Mouse (Mus musculus) liver, embryonic 15.5 days (tissue): ENCODE results near the gene Pfdn2. TPM values are rescaled to one million over a fixed set of nuclear protein-coding genes. Genes with fewer than 3 reads are reported as not detected.

Experiments
- ATAC-seq: fragments of 200-750 bp; cut with Nextera tagmentation; 2 replicates; pipeline ENCODE4 v1.8.0; 2017; ENCODE audit warnings: moderate number of reproducible peaks, mild to moderate bottlenecking, moderate library complexity; ENCODE audit not compliant: insufficient read depth
- H3K27ac ChIP-seq: fragments of 300-500 bp; sonication (generic); replicated peaks from 2 replicates; pipeline ENCODE4 v1.5.1; 2015; ENCODE audit warnings: mild to moderate bottlenecking, inconsistent platforms
- H3K27me3 ChIP-seq: fragments of 300-500 bp; sonication (generic); 2 replicates; pipeline ENCODE4 v1.6.1; 2015; ENCODE audit warnings: mild to moderate bottlenecking, inconsistent platforms
- H3K36me3 ChIP-seq: fragments of 300-500 bp; sonication (generic); replicated peaks from 2 replicates; pipeline ENCODE4 v1.6.1; 2015; ENCODE audit warnings: moderate library complexity, mild to moderate bottlenecking, inconsistent platforms
- H3K4me1 ChIP-seq: fragments of 300-500 bp; sonication (generic); replicated peaks from 2 replicates; pipeline ENCODE4 v1.6.1; 2015; ENCODE audit warnings: inconsistent platforms
- H3K4me2 ChIP-seq: fragments of 300-500 bp; sonication (generic); 2 replicates; pipeline ENCODE4 v1.6.1; 2015; ENCODE audit warnings: moderate library complexity, mild to moderate bottlenecking, inconsistent platforms
- H3K4me3 ChIP-seq: fragments of 300-500 bp; sonication (generic); replicated peaks from 2 replicates; pipeline ENCODE4 v1.5.1; 2015; ENCODE audit warnings: mild to moderate bottlenecking, inconsistent platforms
- H3K9ac ChIP-seq: fragments of 300-500 bp; sonication (generic); 2 replicates; pipeline ENCODE4 v1.6.1; 2015; ENCODE audit warnings: moderate library complexity, mild to moderate bottlenecking, inconsistent platforms
- H3K9me3 ChIP-seq: fragments of 300-500 bp; sonication (generic); replicated peaks from 2 replicates; pipeline ENCODE4 v1.6.1; 2016; ENCODE audit warnings: inconsistent platforms
- WGBS: fragments of 180-500 bp; shearing (Covaris S2); methylation state at CpG from one replicate; pipeline ENCODE4 v1.1.7; 2015; ENCODE audit warnings: mixed read lengths; ENCODE audit not compliant: insufficient replicate concordance; 5-methylcytosine and 5-hydroxymethylcytosine counted together
- polyA plus RNA-seq: library from polyadenylated mRNA; unstranded; fragments of >200 nt; fragmentation: Nextera tagmentation; extraction: Ambion mirVana; gene quantifications from 2 replicates; pipeline ENCODE4 v1.2.1, GENCODE M21; 2015

The Pfdn2 gene
- polyA plus RNA-seq, 1 experiment from 2014 or later = 37.5 TPM

DNA sequence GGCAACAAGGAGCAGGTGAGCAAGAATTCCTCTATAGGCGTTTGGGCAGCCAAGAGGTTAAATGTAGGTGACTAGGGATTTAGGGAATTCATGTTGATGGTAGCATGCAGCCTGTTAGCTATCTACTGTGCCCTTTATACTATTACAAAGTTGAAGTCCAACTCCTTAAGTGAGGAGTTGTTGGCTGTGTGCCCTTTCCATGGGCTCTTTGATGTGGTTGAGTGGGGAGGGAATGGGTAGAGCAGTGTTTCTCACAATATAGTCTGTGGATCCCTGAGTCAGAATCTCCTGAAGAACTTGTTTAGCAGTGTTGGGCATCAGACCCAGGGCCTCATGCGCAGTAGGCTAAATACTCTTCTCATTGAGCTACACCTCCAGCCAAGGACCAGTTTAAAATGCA, 11.3 kb downstream of the Pfdn2 start:
- no peaks in the 10 kb centered on the region for H3K27me3 ChIP-seq
- H3K9ac ChIP-seq = no peak overlapping the region
- H3K27ac ChIP-seq = no peak overlapping the region
- no peak overlapping the region for H3K4me3 ChIP-seq
- peaks cover 24% of the 10 kb centered on the region for H3K36me3 ChIP-seq
- H3K4me2 ChIP-seq = no peak overlapping the region
- H3K4me1 ChIP-seq = peaks cover 30% of the 10 kb centered on the region
- H3K9me3 ChIP-seq = no peaks in the 10 kb centered on the region
- ATAC-seq = no peak
- 77% methylated on average over 2 of the region's 2 CpGs for WGBS

DNA sequence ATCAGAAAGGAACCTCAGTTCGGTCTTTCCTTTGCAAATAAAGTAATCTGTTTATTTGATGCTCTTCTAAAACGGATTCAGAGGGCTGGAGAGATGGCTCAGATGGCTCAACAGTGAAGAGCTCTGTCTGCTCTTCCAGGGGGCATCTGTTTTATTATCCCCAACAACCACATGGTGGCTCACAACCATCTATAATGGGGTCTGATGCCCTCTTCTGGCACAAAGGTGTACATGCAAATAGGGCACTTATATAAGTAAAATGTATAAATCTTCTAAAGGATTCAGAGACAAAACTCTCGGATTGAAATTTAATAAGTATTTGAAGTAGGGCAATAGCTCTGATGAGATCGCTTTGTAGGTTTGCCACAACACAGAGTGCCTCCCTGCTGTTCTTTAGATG, 13.0 kb downstream of the Pfdn2 start:
- no peak overlapping the region for H3K4me2 ChIP-seq
- no peak overlapping the region for H3K9ac ChIP-seq
- WGBS = 62% methylated on average over 4 of the region's 4 CpGs

GRCm38 (mm10) chr1:171360253-171360652, 14.8 kb downstream of the Pfdn2 start:
- H3K36me3 ChIP-seq = peaks cover 24% of the 10 kb centered on the region
- peak overlapping the region; percentile 56 for H3K9ac ChIP-seq
- H3K27ac ChIP-seq = 0 out of 2 replicates have a peak overlapping the region, but pooled peaks have one; percentile 61
- H3K4me3 ChIP-seq = peak overlapping the region; percentile 63
- peaks cover 29% of the 10 kb centered on the region for H3K4me1 ChIP-seq
- peak overlapping the region; percentile 87 for H3K4me2 ChIP-seq
- no peaks in the 10 kb centered on the region for H3K27me3 ChIP-seq
- WGBS = 19% methylated on average over 26 of the region's 26 CpGs
- ATAC-seq = peak; percentile 10; the same call in 1 of the 2 replicates
- no peaks in the 10 kb centered on the region for H3K9me3 ChIP-seq

More for the DNA sequence above, 13.0 kb downstream of the Pfdn2 start:
- Histone ChIP-seq H3K4me3 (no peak overlapping the region), H3K27ac (no peak overlapping the region), H3K36me3 (peaks cover 24% of the 10 kb centered on the region), H3K4me1 (peaks cover 33% of the 10 kb centered on the region), H3K27me3 (no peaks in the 10 kb centered on the region), H3K9me3 (no peaks in the 10 kb centered on the region)
- no peak for ATAC-seq

DNA sequence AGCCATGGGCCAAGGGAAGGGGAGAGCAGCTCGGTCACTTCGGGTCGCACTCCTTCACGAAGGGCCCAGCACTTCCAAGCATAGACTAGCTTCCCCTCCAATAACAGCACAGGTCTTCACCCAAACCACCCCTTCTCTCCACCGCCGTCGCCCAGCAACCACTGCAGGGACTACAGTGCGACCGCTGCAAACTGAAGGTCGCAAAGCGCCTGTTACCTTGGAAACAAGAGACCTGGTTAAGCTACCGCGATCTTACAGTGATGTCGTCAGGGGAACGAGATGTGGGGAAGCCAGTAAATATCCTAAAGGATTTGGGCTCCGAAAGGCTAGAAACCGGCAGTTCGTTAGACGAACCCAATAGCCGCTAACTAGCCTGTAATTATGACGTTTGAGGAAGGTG, 15.2 kb downstream of the Pfdn2 start, which contains the start of gene Klhdc9:
TSS of gene Klhdc9 (minus strand) at position 143 of the 400 bp plus-strand sequence.
- H3K4me3 ChIP-seq = peak within 1 kb of the TSS; percentile 63
- ATAC-seq = peak; percentile 85
- no peaks in the 10 kb centered on the region for H3K9me3 ChIP-seq
- H3K27me3 ChIP-seq = no peaks in the 10 kb centered on the region
- WGBS = 3% methylated on average over 21 of the region's 21 CpGs
- H3K36me3 ChIP-seq = peaks cover 24% of the 10 kb centered on the region
- peak within 1 kb of the TSS; percentile 61 for H3K27ac ChIP-seq
- H3K4me2 ChIP-seq = peak within 1 kb of the TSS; percentile 87
- peaks cover 29% of the 10 kb centered on the region for H3K4me1 ChIP-seq
- H3K9ac ChIP-seq = peak within 1 kb of the TSS; percentile 56

- Histone ChIP-seq H3K9me3 (no peaks in the 10 kb centered on the region), H3K36me3 (peaks cover 23% of the 10 kb centered on the region), H3K27ac (peak overlapping the region; percentile 61), H3K9ac (peak overlapping the region; percentile 56), H3K4me3 (peak overlapping the region; percentile 63), H3K4me1 (peaks cover 29% of the 10 kb centered on the region), H3K27me3 (no peaks in the 10 kb centered on the region), H3K4me2 (peak overlapping the region; percentile 87)
- WGBS = 36% methylated on average over 16 of the region's 16 CpGs
- ATAC-seq = peak; percentile 78
Observed at GRCm38 (mm10) chr1:171361106-171362103, 15.9 kb downstream of the Pfdn2 start.

DNA sequence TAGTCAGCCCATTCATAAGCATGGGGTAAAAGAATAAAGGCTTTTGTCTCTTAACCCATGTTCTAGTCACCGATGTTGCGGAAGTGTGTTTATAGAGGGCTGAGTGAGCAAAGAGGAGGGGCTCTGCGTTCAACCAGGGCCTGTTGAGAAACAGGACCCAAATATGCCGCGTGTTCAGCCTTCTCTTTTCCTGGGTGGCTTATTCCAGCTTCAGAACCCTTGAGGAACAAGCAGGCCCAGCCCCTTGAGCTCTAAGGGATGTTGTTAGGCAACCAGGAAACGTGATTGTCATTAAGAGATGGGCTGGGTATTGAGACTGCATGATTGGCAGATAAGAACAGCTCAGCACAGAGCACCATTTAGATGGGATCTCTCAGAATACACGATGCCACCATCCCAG, 20.5 kb downstream of the Pfdn2 start:
- peaks cover 8% of the 10 kb centered on the region; the same call in 1 of the 2 replicates for H3K27me3 ChIP-seq
- no peak for ATAC-seq
- H3K36me3 ChIP-seq = no peaks in the 10 kb centered on the region
- no peak overlapping the region for H3K4me3 ChIP-seq
- H3K9me3 ChIP-seq = no peaks in the 10 kb centered on the region
- H3K4me2 ChIP-seq = no peak overlapping the region
- no peak overlapping the region for H3K27ac ChIP-seq
- peaks cover 12% of the 10 kb centered on the region for H3K4me1 ChIP-seq
- no peak overlapping the region for H3K9ac ChIP-seq
- 51% methylated on average over 7 of the region's 7 CpGs for WGBS

DNA sequence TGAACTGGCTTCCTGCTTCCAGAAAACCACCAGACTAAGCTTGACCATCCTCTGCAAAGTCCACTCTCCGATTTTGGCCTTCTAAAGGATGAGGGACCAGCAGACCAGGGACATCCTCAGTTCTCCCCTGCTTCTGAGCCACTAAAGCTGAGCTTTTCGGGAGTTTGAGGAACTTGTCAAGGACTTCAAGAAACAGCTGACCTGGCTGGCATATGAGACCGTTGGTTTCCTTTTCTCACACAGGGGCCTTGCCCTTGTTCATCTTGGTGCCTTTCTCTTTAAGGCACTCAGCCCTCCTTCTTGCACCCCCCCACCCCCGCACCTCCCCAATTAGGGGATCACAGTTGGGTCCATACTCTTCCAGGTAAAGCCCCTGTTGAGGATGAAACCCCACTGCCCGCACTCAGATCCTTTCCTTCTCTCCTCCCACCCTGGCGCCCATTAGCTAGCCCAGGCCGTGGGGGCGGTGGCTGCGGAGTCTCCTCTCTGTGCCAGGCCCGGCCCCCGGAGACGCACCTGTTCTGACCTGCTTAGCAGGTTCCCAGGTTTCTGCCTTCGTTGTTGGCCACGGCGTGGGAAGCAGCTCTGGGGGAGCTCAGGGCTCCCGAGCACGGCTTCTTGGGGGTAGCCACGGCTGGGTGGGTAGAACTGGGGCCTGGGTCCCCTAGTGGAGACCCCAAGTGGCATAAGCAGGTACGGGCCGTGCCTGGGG, 24.5 kb downstream of the Pfdn2 start, which contains the start of gene Nectin4:
TSS of gene Nectin4 (plus strand) at position 255 of the 712 bp plus-strand sequence.
- Histone ChIP-seq H3K9ac (no peak within 1 kb of the TSS), H3K4me1 (no peaks in the 10 kb centered on the region; the same call in 1 of the 2 replicates), H3K36me3 (no peaks in the 10 kb centered on the region), H3K9me3 (no peaks in the 10 kb centered on the region), H3K4me2 (no peak within 1 kb of the TSS), H3K27me3 (peaks cover 31% of the 10 kb centered on the region; the same call in 1 of the 2 replicates), H3K27ac (no peak within 1 kb of the TSS), H3K4me3 (no peak within 1 kb of the TSS)
- ATAC-seq = no peak
- 39% methylated on average over 20 of the region's 20 CpGs for WGBS

DNA sequence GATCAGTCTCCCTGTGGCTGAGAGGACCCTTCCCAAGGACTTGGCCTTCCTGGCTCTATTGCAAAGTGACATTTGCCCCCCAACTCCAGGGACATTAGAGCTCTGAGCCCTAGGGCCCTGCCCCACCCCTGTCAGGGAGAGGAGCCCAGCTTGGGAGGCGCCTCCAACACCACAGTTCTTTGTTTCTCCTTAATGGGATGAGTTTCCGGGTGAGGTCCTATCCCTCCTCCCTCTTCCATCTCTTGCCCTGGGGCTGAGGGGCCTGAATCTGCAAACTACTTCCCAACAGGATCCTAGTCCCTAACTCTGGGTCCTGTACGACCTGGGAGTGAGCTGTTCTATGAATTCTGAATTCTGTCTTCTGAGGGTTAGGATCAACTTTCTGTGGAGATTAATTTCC, 27.4 kb downstream of the Pfdn2 start:
- H3K9ac ChIP-seq = no peak overlapping the region
- peaks cover 31% of the 10 kb centered on the region for H3K27me3 ChIP-seq
- peaks cover 5% of the 10 kb centered on the region; the same call in 1 of the 2 replicates for H3K4me1 ChIP-seq
- no peak overlapping the region for H3K27ac ChIP-seq
- no peak for ATAC-seq
- 44% methylated on average over 3 of the region's 3 CpGs for WGBS
- no peak overlapping the region for H3K4me2 ChIP-seq
- no peaks in the 10 kb centered on the region for H3K36me3 ChIP-seq
- H3K4me3 ChIP-seq = no peak overlapping the region
- H3K9me3 ChIP-seq = no peaks in the 10 kb centered on the region

DNA sequence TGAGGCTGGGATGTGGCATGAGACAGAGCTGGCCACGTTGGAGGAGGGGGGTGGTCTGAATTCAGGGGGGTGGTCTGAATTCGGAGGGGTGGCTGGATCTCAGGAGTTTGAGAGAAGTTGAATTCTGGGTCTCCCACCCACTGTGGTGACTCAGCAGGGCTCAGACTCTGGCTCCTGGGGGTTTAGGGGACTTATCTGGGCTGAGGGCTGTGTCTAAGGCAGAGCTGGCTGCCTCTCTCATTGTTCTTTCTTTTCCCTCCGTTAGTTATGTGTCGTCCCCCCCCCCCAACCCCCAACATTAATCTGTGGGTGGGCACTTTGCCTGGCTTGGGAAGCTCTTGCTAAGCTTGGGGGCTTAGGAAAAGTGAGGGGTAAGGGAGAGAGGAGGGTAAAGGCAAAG, 28.5 kb downstream of the Pfdn2 start:
- peaks cover 36% of the 10 kb centered on the region for H3K27me3 ChIP-seq
- H3K36me3 ChIP-seq = no peaks in the 10 kb centered on the region
- no peaks in the 10 kb centered on the region for H3K9me3 ChIP-seq
- peaks cover 5% of the 10 kb centered on the region; the same call in 1 of the 2 replicates for H3K4me1 ChIP-seq
- H3K9ac ChIP-seq = no peak overlapping the region
- H3K27ac ChIP-seq = no peak overlapping the region
- H3K4me2 ChIP-seq = no peak overlapping the region
- H3K4me3 ChIP-seq = no peak overlapping the region
- WGBS = 3% methylated on average over 4 of the region's 4 CpGs
- ATAC-seq = no peak

DNA sequence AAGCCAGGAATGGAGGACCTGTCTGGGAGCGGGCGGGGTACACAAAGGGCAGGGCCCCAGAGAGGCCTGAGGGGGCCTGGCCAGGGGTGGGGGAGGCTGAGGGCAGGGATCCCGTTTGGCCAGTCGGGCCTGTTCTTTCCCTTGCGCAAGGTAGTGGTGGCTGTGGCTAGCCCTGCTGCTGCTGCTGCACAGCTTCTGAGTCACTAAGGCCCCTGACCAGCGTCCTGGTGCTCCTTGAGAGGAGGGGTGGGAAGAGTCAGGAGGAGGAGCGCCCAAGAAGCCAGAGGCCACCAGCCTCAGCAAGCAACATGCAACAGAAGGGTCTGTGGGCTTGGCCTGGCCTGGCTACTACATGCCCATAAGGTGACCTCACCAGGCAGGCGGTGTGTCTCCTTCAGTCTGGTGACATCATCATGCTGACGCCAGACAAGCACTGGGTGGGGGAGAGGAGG, 30.2 kb downstream of the Pfdn2 start:
- Histone ChIP-seq H3K36me3 (no peaks in the 10 kb centered on the region), H3K4me2 (no peak overlapping the region), H3K27ac (no peak overlapping the region), H3K9ac (no peak overlapping the region), H3K27me3 (peaks cover 44% of the 10 kb centered on the region), H3K4me3 (no peak overlapping the region), H3K4me1 (peaks cover 15% of the 10 kb centered on the region), H3K9me3 (no peaks in the 10 kb centered on the region)
- WGBS = 38% methylated on average over 9 of the region's 9 CpGs
- no peak for ATAC-seq

DNA sequence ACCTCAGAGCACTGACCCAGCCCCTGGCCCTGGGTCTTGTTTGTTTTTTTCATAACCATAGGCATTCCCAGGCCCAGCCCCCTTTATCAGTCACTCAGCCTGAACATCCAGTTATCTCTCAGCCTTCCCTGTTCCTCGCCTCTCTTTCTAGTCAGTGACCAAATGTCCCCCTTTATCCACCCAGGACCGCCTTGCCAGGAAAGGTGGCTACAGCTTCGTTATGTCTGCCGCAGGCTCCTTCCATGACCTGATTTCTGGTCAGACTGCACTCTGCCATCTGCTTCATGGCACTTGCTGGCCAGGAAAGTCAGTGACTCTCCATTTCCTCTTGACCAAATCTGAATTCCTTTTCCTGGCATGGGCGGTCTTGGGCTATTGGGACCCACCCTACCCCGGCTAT, 32.8 kb downstream of the Pfdn2 start:
- Histone ChIP-seq H3K27me3 (peaks cover 34% of the 10 kb centered on the region), H3K4me2 (no peak overlapping the region), H3K4me3 (no peak overlapping the region), H3K27ac (no peak overlapping the region), H3K4me1 (peaks cover 15% of the 10 kb centered on the region), H3K9ac (no peak overlapping the region), H3K36me3 (no peaks in the 10 kb centered on the region), H3K9me3 (no peaks in the 10 kb centered on the region)
- 71% methylated on average over 6 of the region's 6 CpGs for WGBS
- no peak for ATAC-seq
